Comparison of ENCODE assay signal across 28 mouse cellular contexts in genomic region chr3:34757130-34757529, GRCm38 (mm10).
"Had no signal": no experiment of that assay in that cellular context is flagged by ENCODE, and none has a peak within 500 bp of the region (broad histone marks: within the 10 kb centered on the region; RNA-seq: fewer than 3 reads in every experiment).

No protein-coding gene starts in this region.

- H3K9me3 ChIP-seq: heart, embryonic 10.5 days; heart, embryonic 12.5 days; hindbrain, embryonic 10.5 days; hindbrain, embryonic 12.5 days; intestine, embryonic 15.5 days; kidney, embryonic 15.5 days; limb, embryonic 10.5 days; limb, embryonic 12.5 days; liver, embryonic 13.5 days; liver, embryonic 15.5 days had no signal

- H3K27me3 ChIP-seq: heart, embryonic 12.5 days; intestine, embryonic 15.5 days; kidney, embryonic 15.5 days; limb, embryonic 12.5 days; liver, embryonic 13.5 days; liver, embryonic 15.5 days had no signal

- ATAC-seq: hindbrain, embryonic 16.5 days; inflammation-experienced regulatory T-cells, adult 6 months; intestine, embryonic 15.5 days; intestine, postnatal 0 days; liver, postnatal 0 days had no signal

- H3K36me3 ChIP-seq: heart, embryonic 10.5 days; heart, embryonic 12.5 days; hindbrain, embryonic 10.5 days; hindbrain, embryonic 12.5 days; intestine, embryonic 15.5 days; kidney, embryonic 15.5 days; limb, embryonic 10.5 days; limb, embryonic 12.5 days; liver, embryonic 13.5 days; liver, embryonic 15.5 days had no signal

- H3K4me3 ChIP-seq: gastrocnemius, adult 2 months; heart, embryonic 10.5 days; heart, embryonic 12.5 days; hindbrain, embryonic 10.5 days; hindbrain, embryonic 12.5 days; intestine, embryonic 15.5 days; kidney, embryonic 15.5 days; limb, embryonic 10.5 days; limb, embryonic 12.5 days; liver, embryonic 13.5 days; liver, embryonic 15.5 days had no signal

- H3K27ac ChIP-seq: gastrocnemius, adult 2 months; heart, embryonic 10.5 days; hindbrain, embryonic 10.5 days; hindbrain, embryonic 12.5 days; hindbrain, embryonic 14.5 days; intestine, embryonic 15.5 days; kidney, embryonic 15.5 days; kidney, postnatal 0 days; limb, embryonic 10.5 days; limb, embryonic 12.5 days; liver, embryonic 13.5 days; liver, embryonic 15.5 days had no signal

- H3K9ac ChIP-seq: heart, embryonic 12.5 days; hindbrain, embryonic 12.5 days; hindbrain, embryonic 14.5 days; intestine, embryonic 15.5 days; kidney, embryonic 15.5 days; limb, embryonic 12.5 days; liver, embryonic 13.5 days; liver, embryonic 15.5 days; liver, postnatal 0 days had no signal

- DNase-seq: gastrocnemius, adult 2 months; gastrocnemius, postnatal 14 days; gastrocnemius, postnatal 36 days; heart, postnatal 4 days; kidney, adult 18-20 months; kidney, adult 9 months; kidney, postnatal 14 days; kidney, postnatal 36 days; layer of hippocampus, adult 9-11 months; layer of hippocampus, postnatal 36 days; liver; liver, embryonic 13.5 days; liver, postnatal 0 days had no signal

- H3K4me2 ChIP-seq: heart, embryonic 12.5 days; hindbrain, embryonic 12.5 days; hindbrain, embryonic 14.5 days; intestine, embryonic 15.5 days; kidney, embryonic 15.5 days; limb, embryonic 12.5 days; liver, embryonic 11.5 days; liver, embryonic 13.5 days; liver, embryonic 15.5 days had no signal

- H3K4me1 ChIP-seq: heart, embryonic 10.5 days; heart, embryonic 12.5 days; hindbrain, embryonic 10.5 days; hindbrain, embryonic 12.5 days; intestine, embryonic 15.5 days; liver, embryonic 13.5 days; liver, embryonic 15.5 days had no signal
